Mouse (Mus musculus) NIH3T3 (cell line): Measurements from ENCODE around the gene Actn2.

Experiments
- DNase-seq: peaks from one replicate; pipeline ENCODE4 v3.0.0-alpha.2; 2012; ENCODE audit warnings: low read depth

The Actn2 gene

GRCm38 (mm10) chr13:12256871-12257390, 83.6 kb downstream of the Actn2 start:
- DNase-seq: no peak

DNA sequence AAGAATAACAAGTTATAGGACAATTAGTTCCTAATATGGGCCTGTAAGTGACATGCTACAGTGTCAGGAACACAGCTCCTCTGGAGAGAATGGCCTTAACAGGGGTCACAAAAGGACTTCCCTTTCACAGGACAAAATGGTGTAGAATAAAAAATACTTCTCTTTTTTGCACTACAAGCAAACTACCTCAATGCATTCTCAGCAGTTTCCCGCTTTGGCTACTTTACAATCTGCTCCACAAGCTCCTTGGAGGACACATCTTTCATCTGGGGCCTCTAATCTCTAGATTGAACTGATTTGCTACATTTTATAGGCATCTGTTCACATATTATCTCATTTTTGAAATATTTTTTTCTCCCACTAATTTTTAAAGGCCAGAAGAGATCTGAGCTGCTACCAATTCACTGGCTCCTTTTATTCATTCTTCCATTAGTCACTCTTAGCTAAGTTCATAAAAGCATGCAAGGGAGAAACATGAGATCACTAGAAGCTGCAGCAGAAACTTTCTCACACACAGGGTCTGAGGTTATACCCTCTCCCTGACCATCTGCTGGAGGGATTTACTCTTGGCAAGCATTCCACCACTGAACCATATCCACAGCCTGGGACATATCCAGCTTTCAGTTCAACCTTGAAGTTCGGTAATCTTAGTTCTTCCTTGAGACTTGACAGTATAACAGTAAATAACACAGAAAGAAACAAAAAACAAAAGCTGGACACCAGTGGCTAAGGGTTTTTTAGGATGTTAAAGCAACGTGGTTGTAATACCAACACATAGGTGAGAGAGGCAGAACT, 84.5 kb downstream of the Actn2 start:
- peak; percentile 18 for DNase-seq

DNA sequence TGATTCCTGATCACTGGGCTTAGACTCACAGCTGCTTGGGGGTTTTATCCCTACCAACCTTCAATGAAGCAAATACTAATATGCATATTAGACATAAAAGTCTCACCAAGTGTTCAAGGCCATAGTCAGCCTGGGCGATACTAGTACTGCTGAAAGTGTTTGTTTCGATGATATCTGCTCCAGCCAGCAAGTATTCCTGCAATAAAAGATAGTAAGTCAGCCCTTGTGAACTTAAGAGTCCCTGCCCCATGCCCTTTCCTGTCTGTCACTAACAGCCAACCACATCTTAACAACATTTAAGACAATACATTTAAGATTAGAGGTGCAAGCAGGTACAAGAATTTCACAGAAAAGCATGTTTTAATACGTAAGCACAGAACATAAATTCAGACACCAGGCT, 90.1 kb downstream of the Actn2 start:
- no peak for DNase-seq

DNA sequence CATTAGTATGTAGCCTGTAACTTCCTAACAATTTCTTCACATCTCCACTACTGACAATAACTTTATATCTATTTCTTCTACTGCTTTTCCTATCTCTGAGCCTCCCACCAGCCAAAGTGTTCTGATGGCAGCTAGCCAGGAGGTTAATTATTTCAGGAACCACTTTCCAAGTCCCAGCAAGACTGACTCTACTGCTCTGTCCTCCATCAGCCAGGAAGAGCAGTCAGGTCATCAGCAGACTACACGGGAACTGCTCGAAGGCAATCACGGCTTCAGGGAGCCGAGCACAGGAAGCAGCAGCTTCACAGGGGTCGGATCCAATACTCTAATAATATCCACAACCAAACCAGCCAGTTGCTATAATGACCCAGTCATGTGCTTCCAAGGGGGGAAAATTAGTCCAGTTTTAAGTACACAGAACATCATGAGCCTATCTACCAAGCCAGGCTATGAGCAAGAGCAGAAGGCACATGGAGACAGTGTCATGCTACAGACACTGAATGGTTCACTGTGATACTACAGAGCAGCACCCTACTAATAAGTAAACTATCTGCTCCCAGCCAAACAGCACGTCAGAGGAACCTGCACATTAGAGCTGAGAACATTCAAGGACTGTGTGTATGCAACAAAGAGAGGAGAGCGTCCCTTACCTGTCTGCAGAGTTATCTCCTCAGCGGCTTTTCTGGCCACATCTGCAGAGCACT, 91.2 kb downstream of the Actn2 start:
- DNase-seq: no peak

DNA sequence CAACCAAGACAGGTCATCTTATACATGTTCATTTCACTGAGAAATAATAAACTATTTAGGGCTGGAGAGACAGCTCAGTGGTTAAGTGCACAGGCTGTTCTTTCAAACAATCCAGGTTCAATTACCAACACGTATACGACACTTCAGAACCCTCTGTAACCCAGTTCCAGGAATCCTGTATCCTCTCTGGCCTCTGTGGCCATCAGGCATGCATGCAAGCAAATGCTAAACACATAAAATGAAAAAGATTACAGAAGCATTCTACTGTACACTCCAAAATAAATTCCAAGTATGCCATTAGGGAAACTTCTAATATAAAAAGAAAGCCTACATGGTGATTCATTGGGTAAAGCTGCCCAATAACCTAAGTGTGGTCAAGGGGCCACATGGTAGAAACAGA, 94.6 kb downstream of the Actn2 start:
- no peak for DNase-seq

- DNase-seq: no peak
Observed at GRCm38 (mm10) chr13:12243991-12244390, 96.6 kb downstream of the Actn2 start.

GRCm38 (mm10) chr13:12232141-12232540, 108.4 kb downstream of the Actn2 start:
- peak; percentile 72 for DNase-seq

DNA sequence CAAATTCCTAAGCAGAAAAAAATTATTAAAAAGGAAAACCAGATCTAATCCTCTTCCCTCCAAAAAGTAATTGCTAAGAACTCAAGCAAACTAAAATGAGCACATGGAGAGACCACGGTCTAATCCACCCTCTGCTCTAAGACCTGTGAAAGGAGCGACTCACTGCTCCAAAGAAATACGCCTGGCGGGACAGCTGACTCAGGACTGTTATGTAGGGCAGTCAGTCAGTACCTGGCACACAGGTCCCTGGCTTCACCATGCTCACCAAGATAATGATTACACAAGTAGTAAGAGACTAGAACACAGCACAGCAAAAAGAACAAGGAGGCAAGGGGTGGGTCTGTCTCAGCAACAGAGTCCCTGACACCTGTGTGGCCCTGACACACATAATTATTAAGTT, 112.3 kb downstream of the Actn2 start:
- DNase-seq: no peak

DNA sequence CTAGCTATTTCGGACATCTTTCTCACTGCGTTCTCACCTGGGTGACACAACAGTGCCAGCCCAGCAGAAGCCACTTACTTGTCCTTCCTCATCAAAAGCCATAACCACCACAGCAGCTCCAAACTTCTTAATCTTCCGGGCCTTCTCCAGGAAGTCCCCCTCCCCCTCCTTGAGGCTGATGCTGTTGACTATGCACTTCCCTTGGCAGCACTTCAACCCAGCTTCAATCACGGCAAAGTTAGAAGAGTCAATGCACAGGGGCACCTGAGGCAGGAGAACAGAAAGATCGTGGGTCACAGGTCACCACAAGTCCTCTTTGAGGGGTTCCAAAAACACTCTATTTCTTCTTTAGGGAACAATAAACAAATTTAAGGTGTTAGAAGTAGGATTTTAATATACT, 113.0 kb downstream of the Actn2 start:
- DNase-seq: no peak
